Mouse (Mus musculus): Measurements from ENCODE around the gene Lcor.

GRCm38 (mm10) chr19:41587431-41588222 lies 105.2 kb downstream of the Lcor start:
- TF ChIP-seq TAL1 (IDR thresholded peaks at IDR 0.05; ENCODE audit: low read length), result no peak
- TF ChIP-seq GATA1 (IDR thresholded peaks at IDR 0.05; ENCODE audit: low read length), result no peak
